Mouse (Mus musculus) bone marrow macrophage, adult 2 months (primary cell): ENCODE measurements at regions not wholly inside any gene's neighbourhood (a gene's known extent, or its start where the extent isn't known, plus 50 kb on each side); places are given as distances from the start of the nearest gene placed in this dataset.

Source experiments
- H3K27ac ChIP-seq: 2 replicates; pipeline ENCODE4 v1.5.1; 2012; ENCODE audit warnings: low read depth, low read length; ENCODE audit not compliant: insufficient read depth
- H3K4me1 ChIP-seq: 2 replicates; pipeline ENCODE4 v1.6.1; 2012; ENCODE audit warnings: low read length; ENCODE audit not compliant: control insufficient read depth, insufficient read depth
- H3K4me3 ChIP-seq: 2 replicates; pipeline ENCODE4 v1.5.1; 2012; ENCODE audit warnings: mild to moderate bottlenecking, low read length, moderate library complexity; ENCODE audit not compliant: insufficient read depth
- CTCF ChIP-seq: IDR thresholded peaks from 2 replicates; pipeline ENCODE4 v1.5.1; 2012; ENCODE audit warnings: low read depth, mild to moderate bottlenecking, low read length, moderate library complexity
- POLR2A ChIP-seq: IDR thresholded peaks from 2 replicates; pipeline ENCODE4 v1.6.1; 2012; ENCODE audit warnings: mild to moderate bottlenecking, low read depth, low read length, borderline replicate concordance

DNA sequence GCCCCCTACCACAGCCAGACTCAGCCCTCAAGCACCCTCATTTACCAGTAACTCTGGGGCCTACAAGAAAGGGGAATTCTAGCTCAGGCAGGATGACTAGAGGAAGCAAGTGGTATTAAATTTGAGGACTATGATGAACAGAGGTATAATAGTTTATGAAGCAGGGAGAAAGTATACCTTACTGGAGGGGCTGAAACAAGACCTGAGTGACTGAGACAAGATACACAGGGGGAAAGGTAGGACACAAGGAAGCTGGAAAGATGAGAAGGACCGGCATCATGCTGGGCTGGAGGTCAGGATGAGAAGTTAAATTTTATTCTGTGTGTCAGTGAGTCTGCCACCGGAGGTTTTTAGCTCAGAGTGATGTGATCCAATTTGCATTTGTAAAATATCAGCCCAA, 417.2 kb upstream of the Smim15 start:
- TF ChIP-seq POLR2A (no peak), CTCF (no peak)
- 0 out of 2 replicates have a peak, but pooled peaks cover 3% of the 10 kb centered on the region for H3K4me1 ChIP-seq
- no peak overlapping the region for H3K4me3 ChIP-seq
- no peak overlapping the region for H3K27ac ChIP-seq

DNA sequence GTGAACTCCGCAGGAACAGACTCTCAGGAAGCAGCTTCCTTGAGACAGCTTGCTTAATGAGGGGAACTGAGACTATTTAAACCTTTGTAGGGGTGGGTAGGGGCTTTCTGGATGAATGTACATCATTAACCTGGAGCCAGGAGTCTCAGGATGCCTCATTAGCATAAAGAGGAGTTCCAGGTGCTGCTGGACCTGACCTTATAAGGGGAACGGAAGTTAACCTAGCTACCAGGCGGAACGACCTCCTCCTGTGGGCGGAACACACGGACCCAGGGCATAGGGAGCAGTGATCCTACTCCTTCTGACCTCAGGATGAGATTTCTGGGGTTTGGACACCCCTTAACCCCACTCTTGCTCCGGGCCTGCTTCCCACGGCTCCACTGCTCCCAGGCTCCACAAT, 417.6 kb upstream of the Smim15 start:
- Histone ChIP-seq H3K4me3 (no peak overlapping the region), H3K27ac (no peak overlapping the region), H3K4me1 (0 out of 2 replicates have a peak, but pooled peaks cover 3% of the 10 kb centered on the region)
- TF ChIP-seq POLR2A: no peak

DNA sequence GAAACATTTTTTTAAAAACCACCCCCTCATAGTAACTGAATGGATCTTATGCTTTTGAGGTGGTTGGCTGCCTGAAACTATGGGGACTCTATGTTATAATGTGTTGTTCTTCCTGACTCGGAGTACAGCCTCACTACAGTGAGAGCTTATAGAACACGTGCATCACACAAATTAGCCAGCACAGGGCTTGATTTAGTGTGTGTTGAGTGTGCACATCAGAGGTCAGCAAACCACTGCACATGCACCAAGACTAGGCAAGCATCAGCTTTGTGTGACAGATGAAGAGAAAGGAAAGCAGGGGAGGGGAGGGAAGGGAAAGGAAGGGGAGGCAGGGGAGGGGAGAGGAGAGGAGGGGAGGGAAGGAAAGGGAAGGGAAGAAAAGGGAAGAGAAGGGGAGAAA, 422.9 kb upstream of the Smim15 start:
- no peak overlapping the region for H3K4me3 ChIP-seq
- H3K4me1 ChIP-seq: no peaks in the 10 kb centered on the region
- H3K27ac ChIP-seq: no peak overlapping the region
- TF ChIP-seq CTCF (no peak), POLR2A (no peak)

DNA sequence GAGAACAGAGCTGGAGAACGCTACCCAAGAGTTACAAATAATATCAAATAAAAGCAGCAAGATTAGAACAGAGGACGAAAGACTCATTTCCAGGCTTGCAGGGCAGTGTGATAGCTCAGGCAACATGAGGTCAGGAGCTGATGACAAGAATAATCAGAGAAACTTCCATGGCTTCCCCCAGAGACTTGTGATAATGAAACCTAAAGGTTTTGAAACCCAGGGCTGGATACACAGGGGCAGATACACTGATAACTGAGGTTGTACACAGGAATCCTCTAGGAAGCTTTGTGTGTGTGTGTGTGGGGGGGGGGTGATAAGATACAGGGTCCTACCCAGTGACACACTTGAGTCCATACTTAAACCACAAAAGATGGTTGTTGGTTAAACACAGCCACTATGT, 423.4 kb upstream of the Smim15 start:
- Histone ChIP-seq H3K27ac (no peak overlapping the region), H3K4me3 (no peak overlapping the region), H3K4me1 (no peaks in the 10 kb centered on the region)
- no peak for TF ChIP-seq POLR2A
- no peak for TF ChIP-seq CTCF

DNA sequence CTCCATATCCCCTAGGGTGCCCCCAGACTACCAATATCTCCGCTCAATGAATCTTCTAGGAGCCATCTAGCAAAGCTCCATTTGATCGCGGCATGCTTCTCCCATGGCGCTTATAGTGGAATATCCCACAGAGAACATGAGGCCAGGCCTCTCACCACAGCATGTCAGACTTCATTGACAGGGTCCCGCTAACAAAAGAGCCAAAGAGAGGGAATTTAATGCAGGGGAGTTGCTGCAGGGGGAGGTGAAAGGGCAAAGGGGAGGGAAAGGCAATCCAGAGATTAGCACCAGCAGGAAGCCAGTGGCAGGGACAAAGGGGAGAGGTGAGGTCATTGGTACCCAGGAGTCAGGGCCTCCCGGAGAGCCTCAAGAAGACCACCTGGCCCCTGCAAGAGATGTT, 424.0 kb upstream of the Smim15 start:
- TF ChIP-seq POLR2A: no peak
- TF ChIP-seq CTCF: no peak
- Histone ChIP-seq H3K4me1 (no peaks in the 10 kb centered on the region), H3K4me3 (no peak overlapping the region), H3K27ac (no peak overlapping the region)

DNA sequence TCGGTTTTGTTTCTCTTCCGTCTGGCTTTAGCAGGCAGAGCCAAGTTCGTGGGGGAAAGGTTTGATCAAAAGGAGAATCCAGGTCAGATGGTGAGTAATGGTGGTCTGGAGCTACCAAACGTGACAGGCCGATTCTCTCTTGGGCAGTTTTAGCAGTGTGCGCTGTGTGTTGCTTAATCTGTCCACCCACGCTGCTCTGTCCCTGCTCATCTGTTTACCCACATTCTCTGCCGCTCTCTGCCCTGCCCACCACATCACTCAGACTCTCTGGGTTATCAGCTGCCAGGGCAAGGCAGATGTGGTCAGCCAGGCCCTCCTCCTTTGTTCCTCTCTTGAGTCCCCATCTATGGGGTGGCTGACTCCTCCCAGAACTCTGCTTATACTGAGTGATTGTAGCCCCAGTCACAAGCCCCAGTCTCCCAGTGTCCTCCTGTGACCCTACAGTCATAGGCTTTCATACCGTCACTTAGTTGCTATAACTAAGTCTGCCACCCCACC, 424.8 kb upstream of the Smim15 start:
- H3K4me1 ChIP-seq: no peaks in the 10 kb centered on the region

DNA sequence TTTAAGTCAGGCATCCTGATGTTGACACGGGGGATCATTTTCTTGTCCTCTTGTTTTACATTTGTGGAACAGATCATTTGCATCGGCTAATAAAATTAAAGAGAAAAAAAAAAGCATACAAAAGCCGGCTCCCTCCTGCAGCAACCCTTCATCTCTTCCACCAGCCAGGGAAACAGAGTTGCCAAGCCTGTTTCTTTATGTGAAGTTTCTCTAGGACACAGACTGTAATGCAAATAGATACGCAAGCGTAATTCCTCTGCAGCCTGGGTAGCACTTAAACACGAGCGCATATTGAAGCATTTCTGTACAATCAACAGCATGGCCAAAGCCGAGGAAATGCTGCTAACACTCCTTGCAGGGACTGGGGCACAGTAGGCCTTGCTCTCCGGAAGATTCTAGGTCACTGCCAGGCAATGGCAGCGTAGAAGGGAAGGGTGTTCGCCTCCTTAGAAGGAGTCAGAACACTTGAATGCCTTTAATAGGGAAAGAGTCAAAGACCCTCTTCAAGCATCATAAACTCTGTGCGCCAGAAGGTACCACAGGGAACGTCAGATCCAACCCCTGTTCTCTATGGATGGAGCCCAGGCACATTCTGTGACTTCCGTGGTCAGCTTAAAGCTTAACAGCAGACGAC, 425.3 kb upstream of the Smim15 start:
- TF ChIP-seq POLR2A: no peak
- no peak for TF ChIP-seq CTCF
- H3K4me1 ChIP-seq: no peaks in the 10 kb centered on the region
- H3K27ac ChIP-seq: no peak overlapping the region
- no peak overlapping the region for H3K4me3 ChIP-seq

More for the DNA sequence above, 424.8 kb upstream of the Smim15 start:
- TF ChIP-seq CTCF (no peak), POLR2A (no peak)
- Histone ChIP-seq H3K4me3 (no peak overlapping the region), H3K27ac (no peak overlapping the region)

DNA sequence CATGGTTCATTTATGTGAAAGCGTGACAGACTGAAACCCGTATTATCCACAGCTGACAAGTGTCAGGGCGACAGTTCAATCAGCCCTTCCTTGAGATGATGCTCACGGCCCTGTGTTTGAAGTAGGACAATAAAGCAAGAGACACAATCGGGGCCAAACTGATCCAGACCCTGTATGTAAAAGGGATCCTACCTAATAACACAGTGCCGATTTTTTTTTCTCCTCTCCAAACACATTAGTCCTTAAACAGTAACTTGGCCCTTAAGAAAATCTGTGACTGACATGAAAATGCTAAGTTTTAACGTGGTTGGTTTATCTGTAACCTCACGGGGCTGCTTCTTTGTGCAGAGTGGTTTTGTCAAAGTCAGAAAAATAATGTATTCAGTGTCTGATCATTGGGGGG, 425.9 kb upstream of the Smim15 start:
- Histone ChIP-seq H3K4me3 (no peak overlapping the region), H3K4me1 (no peaks in the 10 kb centered on the region), H3K27ac (no peak overlapping the region)
- TF ChIP-seq CTCF: no peak
- no peak for TF ChIP-seq POLR2A

DNA sequence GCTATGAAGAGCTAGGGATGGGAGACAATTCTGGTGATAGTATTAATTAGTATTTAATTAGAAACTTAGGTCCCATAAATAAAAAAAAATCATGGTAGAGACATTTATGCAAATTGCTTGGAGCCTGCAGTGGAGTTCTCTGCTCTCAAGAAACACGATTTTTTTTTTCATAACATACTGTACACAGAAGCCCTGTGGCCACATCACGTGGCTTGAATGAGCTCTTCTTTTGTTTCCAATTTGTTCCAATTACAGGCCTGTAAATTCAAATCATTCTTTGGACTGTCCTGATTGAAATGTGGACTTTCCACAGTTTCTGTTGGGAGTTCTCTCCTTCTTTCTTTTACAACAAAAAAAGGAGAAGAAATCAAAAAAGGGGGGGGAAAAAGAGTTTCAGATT, 426.7 kb upstream of the Smim15 start:
- Histone ChIP-seq H3K4me3 (no peak overlapping the region), H3K27ac (no peak overlapping the region), H3K4me1 (no peaks in the 10 kb centered on the region)
- TF ChIP-seq POLR2A (no peak), CTCF (no peak)

DNA sequence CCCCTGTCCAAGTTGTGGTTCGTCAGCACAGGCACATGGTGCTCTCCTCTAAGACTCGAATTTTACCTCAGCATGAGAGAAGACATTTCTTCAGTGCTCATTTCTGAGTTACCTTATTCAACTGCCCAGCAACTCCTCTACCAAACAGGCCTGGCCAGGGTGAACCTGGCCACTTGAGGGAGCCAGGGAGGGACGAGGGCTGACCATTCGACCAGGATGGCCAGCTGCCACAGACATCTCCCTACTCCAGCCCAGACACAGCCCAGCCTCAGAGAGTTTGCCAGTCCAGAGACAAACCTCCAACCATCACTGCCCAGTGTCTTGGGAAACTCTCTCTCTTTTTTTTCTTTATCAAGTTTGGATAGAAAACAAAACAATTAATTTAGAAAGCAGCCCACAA, 427.5 kb upstream of the Smim15 start:
- TF ChIP-seq CTCF: no peak
- TF ChIP-seq POLR2A: no peak
- Histone ChIP-seq H3K4me3 (no peak overlapping the region), H3K4me1 (no peaks in the 10 kb centered on the region), H3K27ac (no peak overlapping the region)

DNA sequence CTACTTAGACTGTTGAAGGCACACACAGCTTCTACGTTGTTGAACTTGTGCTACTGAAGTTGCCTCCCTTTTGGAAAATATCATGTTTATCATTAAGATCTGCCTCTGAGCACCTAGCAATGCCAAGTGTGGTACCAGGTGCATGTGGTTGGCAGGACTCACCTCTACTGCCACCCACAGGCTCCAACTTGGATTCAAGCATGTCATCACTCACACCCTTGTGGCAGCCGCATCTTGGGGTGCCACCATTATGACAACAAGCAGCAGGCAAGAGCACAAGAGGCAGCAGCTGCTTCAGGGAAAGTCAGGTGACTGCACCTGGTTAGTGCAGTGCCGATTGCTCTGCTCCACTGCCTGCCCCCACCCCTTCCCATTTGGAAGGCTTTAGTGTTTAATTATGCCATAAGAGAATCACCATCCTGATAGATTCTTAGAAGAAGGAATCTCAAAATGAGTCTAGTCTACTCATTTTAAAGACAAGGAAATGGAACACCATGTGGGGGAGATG, 435.2 kb upstream of the Smim15 start:
- Histone ChIP-seq H3K4me1 (peaks cover 12% of the 10 kb centered on the region), H3K27ac (no peak overlapping the region), H3K4me3 (no peak overlapping the region)
- no peak for TF ChIP-seq CTCF
